9 mouse cellular contexts compared by ENCODE assay signal in genomic region chr11:98323933-98324332, GRCm38 (mm10). TPM values are rescaled to one million over a fixed set of nuclear protein-coding genes. Genes with fewer than 3 reads are reported as not detected.
DNase-seq lines count a peak whose midpoint lies in the region; ATAC-seq and TF ChIP-seq lines count a peak whose summit lies in the region.
"Had no signal": no experiment of that assay in that cellular context is flagged by ENCODE, and none has a peak within 500 bp of the region (broad histone marks: within the 10 kb centered on the region; RNA-seq: fewer than 3 reads in every experiment).

No protein-coding gene starts in this region.

- TF ChIP-seq POLR2A in cerebellum, adult 2 months (IDR thresholded peaks at IDR 0.05; ENCODE audit: borderline replicate concordance, insufficient read depth, low read length), result no peak

- H3K9me3 ChIP-seq in liver, postnatal 0 days (ENCODE audit: low read length), result no peaks in the 10 kb centered on the region
- no peaks in the 10 kb centered on the region for H3K9me3 ChIP-seq in forebrain, embryonic 14.5 days (replicated peaks; ENCODE audit: control insufficient read depth, low read length)

- H3K4me2 ChIP-seq in liver, postnatal 0 days (ENCODE audit: low read depth, low read length), result no peak overlapping the region
- peak overlapping the region; percentile 51 for H3K4me2 ChIP-seq in forebrain, embryonic 14.5 days (ENCODE audit: low read length)

- no peak overlapping the region for H3K27ac ChIP-seq in liver, postnatal 0 days (ENCODE audit: low read depth)
- 0 out of 2 replicates have a peak overlapping the region, but pooled peaks have one; percentile 55 for H3K27ac ChIP-seq in cerebellum, adult 2 months (ENCODE audit: insufficient read depth, low read length)
- peak overlapping the region; percentile 98 for H3K27ac ChIP-seq in forebrain, embryonic 14.5 days (ENCODE audit: low read depth, low read length)

- TF ChIP-seq CTCF in liver, postnatal 0 days (IDR thresholded peaks at IDR 0.05; ENCODE audit: low read depth), result no peak
- TF ChIP-seq CTCF in cerebellum, adult 2 months (IDR thresholded peaks at IDR 0.05; ENCODE audit: borderline replicate concordance, insufficient read depth, low read depth, low read length), result no peak

- no peak overlapping the region for H3K9ac ChIP-seq in liver, postnatal 0 days (replicated peaks)
- H3K9ac ChIP-seq in forebrain, embryonic 14.5 days (ENCODE audit: low read length), result peak overlapping the region; percentile 90

- H3K36me3 ChIP-seq in liver, postnatal 0 days (replicated peaks; ENCODE audit: insufficient read depth, low read length), result no peaks in the 10 kb centered on the region
- H3K36me3 ChIP-seq in forebrain, embryonic 14.5 days (ENCODE audit: control insufficient read depth, insufficient read depth, low read length), result 0 out of 2 replicates have a peak, but pooled peaks cover 16% of the 10 kb centered on the region

- peaks cover 100% of the 10 kb centered on the region for H3K27me3 ChIP-seq in liver, postnatal 0 days (ENCODE audit: insufficient read depth, low read length)
- no peaks in the 10 kb centered on the region for H3K27me3 ChIP-seq in cerebellum, adult 2 months (ENCODE audit: control insufficient read depth, insufficient read depth, low read length)
- peaks cover 85% of the 10 kb centered on the region for H3K27me3 ChIP-seq in forebrain, embryonic 14.5 days (replicated peaks; ENCODE audit: control insufficient read depth, insufficient read depth, low read length)

- no peak for TF ChIP-seq EP300 in liver, postnatal 0 days (IDR thresholded peaks at IDR 0.05; ENCODE audit: low read depth)

- no peak for ATAC-seq in liver, postnatal 0 days
- no peak for ATAC-seq in forebrain, embryonic 14.5 days

- H3K4me3 ChIP-seq in liver, postnatal 0 days (ENCODE audit: low read depth, low read length), result no peak overlapping the region
- peak overlapping the region; percentile 21 for H3K4me3 ChIP-seq in cerebellum, adult 2 months (replicated peaks; ENCODE audit: insufficient read depth, low read depth, low read length)
- H3K4me3 ChIP-seq in forebrain, embryonic 14.5 days (ENCODE audit: low read depth, low read length), result 0 out of 2 replicates have a peak overlapping the region, but pooled peaks have one; percentile 53

- peaks cover 15% of the 10 kb centered on the region; the same call in 1 of the 2 replicates for H3K4me1 ChIP-seq in liver, postnatal 0 days (ENCODE audit: insufficient read depth)
- H3K4me1 ChIP-seq in cerebellum, adult 2 months (ENCODE audit: control insufficient read depth, insufficient read depth, low read length), result peaks cover 23% of the 10 kb centered on the region
- H3K4me1 ChIP-seq in forebrain, embryonic 14.5 days (ENCODE audit: control insufficient read depth, insufficient read depth, low read length), result peaks cover 21% of the 10 kb centered on the region

- DNase-seq in liver, postnatal 0 days, result peak; percentile 46
- no peak for DNase-seq in liver
- DNase-seq in cerebellum, adult 2 months, result peak; percentile 34 to 58
- DNase-seq in forebrain, embryonic 14.5 days (ENCODE audit: low spot score), result peak; percentile 49
- peak; percentile 54 for DNase-seq in neural tube, embryonic 10.5 days (ENCODE audit: extremely low spot score, low spot score)
- no peak for DNase-seq in spleen, adult 18-20 months
- no peak for DNase-seq in layer of hippocampus, adult 8-10 months (ENCODE audit: low spot score in 2 of 2)

- WGBS in liver, postnatal 0 days (ENCODE audit: insufficient replicate concordance), result 2% methylated on average over 9 of the region's 9 CpGs
- WGBS in cerebellum, adult 2 months, result 8% methylated on average over 9 of the region's 9 CpGs
- 1% methylated on average over 9 of the region's 9 CpGs for WGBS in forebrain, embryonic 14.5 days

RNA-seq across cellular contexts. Expression of gene Neurod2, which starts 5.5 kb away (rescaled TPM):
- not detected in 2 replicates for polyA plus RNA-seq in liver, postnatal 0 days (2015; fragmentation: Nextera tagmentation; extraction: Ambion mirVana)
- polyA plus RNA-seq in cerebellum, adult 2 months (2012; rRNA removed), result 57.4 and 68.4 TPM in 2 replicates
- polyA plus RNA-seq in forebrain, embryonic 14.5 days (2014; fragmentation: Nextera tagmentation; extraction: Ambion mirVana), result 64.1 and 90.9 TPM in 2 replicates
- 100 to 1,000 TPM; 124 to 133 (median 129) TPM for total RNA-seq in layer of hippocampus, adult 8-10 months (2022)
- total RNA-seq: hematopoietic stem cell, adult 5-6 weeks; megakaryocyte, adult 5-6 weeks had no signal

RNA-seq across cellular contexts. Expression of gene Ppp1r1b, which starts 24.3 kb away (rescaled TPM):
- 5.4 and 6.6 TPM in 2 replicates for polyA plus RNA-seq in liver, postnatal 0 days (2015; fragmentation: Nextera tagmentation; extraction: Ambion mirVana)
- 150 and 173 TPM in 2 replicates for polyA plus RNA-seq in cerebellum, adult 2 months (2012; rRNA removed)
- 33.1 and 42.2 TPM in 2 replicates for polyA plus RNA-seq in forebrain, embryonic 14.5 days (2014; fragmentation: Nextera tagmentation; extraction: Ambion mirVana)
- 10 to 100 TPM; 52.5 to 55.9 (median 53.3) TPM for total RNA-seq in layer of hippocampus, adult 8-10 months (2022)
- total RNA-seq: megakaryocyte, adult 5-6 weeks had no signal

RNA-seq across cellular contexts. Expression of gene Stard3, which starts 34.2 kb away (rescaled TPM):
- 14.5 and 15.4 TPM in 2 replicates for polyA plus RNA-seq in liver, postnatal 0 days (2015; fragmentation: Nextera tagmentation; extraction: Ambion mirVana)
- polyA plus RNA-seq in cerebellum, adult 2 months (2012; rRNA removed), result 53.5 and 56.1 TPM in 2 replicates
- polyA plus RNA-seq in forebrain, embryonic 14.5 days (2014; fragmentation: Nextera tagmentation; extraction: Ambion mirVana), result 43.8 and 46.6 TPM in 2 replicates
- 10 to 100 TPM; 35.5 to 41.0 (median 36.5) TPM for total RNA-seq in layer of hippocampus, adult 8-10 months (2022)

RNA-seq across cellular contexts. Expression of gene Tcap, which starts 59.7 kb away (rescaled TPM):
- polyA plus RNA-seq in liver, postnatal 0 days (2015; fragmentation: Nextera tagmentation; extraction: Ambion mirVana), result 0.26 and 6.0 TPM in 2 replicates
- 0.95 and 1.3 TPM in 2 replicates for polyA plus RNA-seq in cerebellum, adult 2 months (2012; rRNA removed)
- 0.23 TPM in 1 of 2 replicates, not detected in the other for polyA plus RNA-seq in forebrain, embryonic 14.5 days (2014; fragmentation: Nextera tagmentation; extraction: Ambion mirVana)
- total RNA-seq in layer of hippocampus, adult 8-10 months (2022), result 10 to 100 TPM in 2 of 4 experiments, 1 to 10 TPM in 2; 1.2 to 15.3 (median 8.3) TPM
- total RNA-seq: hematopoietic stem cell, adult 5-6 weeks; megakaryocyte, adult 5-6 weeks had no signal

Comparison
In these comparisons a context has a peak if more than half of its experiments do, and no peak if none do; other contexts are left out.
1. DNase-seq: peak in liver, postnatal 0 days (single experiment), cerebellum, adult 2 months (2 of 2), forebrain, embryonic 14.5 days (single experiment) and neural tube, embryonic 10.5 days (single experiment); none in liver (single experiment), spleen, adult 18-20 months (0 of 2) and layer of hippocampus, adult 8-10 months (0 of 2).
2. RNA of gene Neurod2, which starts 5.5 kb away (polyA plus RNA-seq): 64.1 to 90.9 TPM in forebrain, embryonic 14.5 days and 57.4 to 68.4 TPM in cerebellum, adult 2 months; not detected in liver, postnatal 0 days; every median in the first group is over 10 times any median in the second.